Mouse (Mus musculus): Measurements from ENCODE around the gene Vac14.

DNA sequence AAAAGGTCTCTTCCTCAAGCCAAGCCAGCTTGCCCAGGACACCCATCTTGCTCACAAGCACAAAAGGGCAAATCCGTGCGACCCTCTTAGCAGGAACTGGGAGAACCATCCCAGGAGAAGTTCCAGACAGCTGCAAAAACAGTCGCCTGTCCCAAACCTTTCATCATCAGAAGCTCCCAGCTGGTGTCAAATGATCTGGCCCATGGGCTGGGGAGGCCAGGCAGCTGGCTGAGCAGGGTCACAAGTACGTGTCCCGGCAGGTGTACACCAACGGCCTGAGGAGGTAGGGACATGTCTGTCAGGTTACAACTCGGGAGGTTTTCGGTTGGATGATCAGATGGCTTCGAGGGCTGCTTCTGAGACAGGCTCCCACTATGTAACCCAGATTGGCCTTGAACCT is 128.3 kb downstream of the Vac14 start:
- TF ChIP-seq MAFK (IDR thresholded peaks at IDR 0.05; ENCODE audit: insufficient read depth, low read depth, low read length) (no peak), ZC3H11A (IDR thresholded peaks at IDR 0.05; ENCODE audit: borderline replicate concordance, low read depth, low read length) (no peak)
